Mouse (Mus musculus) embryonic facial prominence, embryonic 15.5 days (tissue): Measurements from ENCODE around the gene Chit1. TPM values are rescaled to one million over a fixed set of nuclear protein-coding genes. Genes with fewer than 3 reads are reported as not detected.

Experiments used
- polyA plus RNA-seq: library from polyadenylated mRNA; unstranded; fragments of >200 nt; fragmentation: Nextera tagmentation; extraction: Ambion mirVana; gene quantifications from 2 replicates; pipeline ENCODE4 v1.2.1, GENCODE M21; 2015

The Chit1 gene
- polyA plus RNA-seq, 1 experiment from 2014 or later = 0.61 TPM

Other genes with a start within 250 kb of the Chit1 start
- gene Optc, start 203.2 kb upstream of the Chit1 start, polyA plus RNA-seq = 1.1 and 1.2 TPM in 2 replicates
- gene Prelp, start 189.8 kb upstream of the Chit1 start, polyA plus RNA-seq = 6.7 and 8.2 TPM in 2 replicates
- gene Fmod, start 74.0 kb upstream of the Chit1 start, polyA plus RNA-seq = 22.2 and 30.8 TPM in 2 replicates
- gene Btg2, start 32.1 kb upstream of the Chit1 start, polyA plus RNA-seq = 39.9 and 41.3 TPM in 2 replicates
- 22.8 and 30.2 TPM in 2 replicates for gene Chil1, start 70.9 kb downstream of the Chit1 start, polyA plus RNA-seq
- gene Mybph, start 82.2 kb downstream of the Chit1 start, polyA plus RNA-seq = 102 and 127 TPM in 2 replicates
- 3.8 and 4.1 TPM in 2 replicates for gene Adora1, start 124.2 kb downstream of the Chit1 start, polyA plus RNA-seq
- 186 and 239 TPM in 2 replicates for gene Myog, start 178.7 kb downstream of the Chit1 start, polyA plus RNA-seq
- 11.6 and 12.2 TPM in 2 replicates for gene Ppfia4, start 221.7 kb downstream of the Chit1 start, polyA plus RNA-seq